Mouse (Mus musculus): ENCODE measurements around the gene Naif1. TPM values are rescaled to one million over a fixed set of nuclear protein-coding genes. Genes with fewer than 3 reads are reported as not detected.

Naif1 gene
- polyA plus RNA-seq, 1 experiment: 4.8 TPM

DNA sequence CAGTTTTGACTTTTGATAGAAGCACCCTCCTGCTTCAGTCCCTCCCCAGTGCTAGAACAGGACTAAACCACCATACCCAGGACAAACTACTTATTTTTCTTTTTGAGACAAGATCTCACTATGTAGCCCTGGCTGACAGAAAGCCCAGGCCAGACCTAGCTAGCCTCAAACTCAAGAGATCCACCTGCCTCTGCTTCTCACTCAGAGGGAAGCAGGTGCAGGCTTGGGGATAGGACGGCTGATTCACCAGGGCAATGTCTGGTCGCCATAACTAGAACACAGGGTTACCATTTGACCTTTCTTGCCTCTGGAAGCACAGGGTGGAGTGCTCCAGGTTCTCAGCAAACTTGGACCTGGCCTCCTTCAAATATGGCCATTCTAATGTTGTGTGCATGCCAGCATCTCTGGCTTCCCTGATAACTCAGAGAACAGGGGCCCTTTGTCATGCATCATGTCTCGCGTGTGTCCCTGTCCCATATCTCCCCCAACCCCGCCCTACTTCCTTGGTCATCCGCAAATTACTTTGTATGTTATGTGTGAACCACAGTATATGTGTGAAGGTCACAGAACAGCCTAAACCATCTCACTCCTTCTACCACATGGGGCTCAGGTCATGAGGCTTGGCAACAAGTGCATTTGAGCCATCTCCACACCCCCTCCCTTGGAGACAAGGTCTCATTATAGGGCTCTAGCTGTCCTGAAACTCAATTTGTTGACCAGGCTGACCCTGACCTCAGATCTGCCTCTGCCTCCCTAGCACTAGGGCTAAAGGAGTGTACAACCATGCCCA, 37.3 kb upstream of the Naif1 start:
- H3K27me3 ChIP-seq (replicated peaks; ENCODE audit: control insufficient read depth, insufficient read depth, low read length): no peaks in the 10 kb centered on the region
- DNase-seq: no peak
- 82% methylated on average over 6 of the region's 6 CpGs for WGBS
- no peak overlapping the region for H3K4me3 ChIP-seq (ENCODE audit: insufficient read depth, low read depth, low read length)
- TF ChIP-seq CTCF (conservative IDR thresholded peaks at IDR 0.05; ENCODE audit: insufficient read depth, insufficient read length, low read depth, low read length) (no peak), POLR2A (IDR thresholded peaks at IDR 0.05; ENCODE audit: low read depth, low read length) (no peak)
- H3K27ac ChIP-seq (ENCODE audit: insufficient read depth, low read depth, low read length): no peak overlapping the region; the same call in 1 of the 2 replicates
- H3K36me3 ChIP-seq (ENCODE audit: control insufficient read depth, insufficient read depth, low read length): peaks cover 8% of the 10 kb centered on the region
- H3K4me1 ChIP-seq (ENCODE audit: control insufficient read depth, insufficient read depth, low read length): peaks cover 18% of the 10 kb centered on the region

DNA sequence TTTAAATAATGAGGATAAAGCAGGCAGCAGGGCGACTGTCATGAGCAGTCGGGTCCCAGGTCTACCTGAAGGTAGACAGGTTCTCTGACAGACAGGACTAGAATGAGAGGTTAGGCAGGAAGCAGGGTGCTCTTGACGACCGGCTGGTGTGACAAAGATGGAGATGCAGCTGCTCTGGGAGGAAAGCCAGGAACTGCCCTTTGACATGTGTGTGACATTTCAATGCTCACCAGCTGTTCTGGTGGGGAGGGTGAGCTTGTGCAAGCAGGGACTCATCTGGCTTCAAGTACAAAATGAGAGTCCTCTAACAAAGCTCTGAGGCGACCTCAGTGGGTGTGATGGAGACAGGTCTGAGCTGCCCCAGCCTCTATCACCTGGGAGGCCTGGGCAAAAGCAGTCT, 36.3 kb upstream of the Naif1 start:
- Histone ChIP-seq H3K4me1 (ENCODE audit: control insufficient read depth, insufficient read depth, low read length) (peaks cover 23% of the 10 kb centered on the region), H3K36me3 (ENCODE audit: control insufficient read depth, insufficient read depth, low read length) (peaks cover 10% of the 10 kb centered on the region), H3K27me3 (replicated peaks; ENCODE audit: control insufficient read depth, insufficient read depth, low read length) (no peaks in the 10 kb centered on the region), H3K27ac (ENCODE audit: insufficient read depth, low read depth, low read length) (no peak overlapping the region), H3K4me3 (ENCODE audit: insufficient read depth, low read depth, low read length) (no peak overlapping the region)
- 54% methylated on average over 5 of the region's 5 CpGs for WGBS
- no peak for DNase-seq
- peak; percentile 22 for TF ChIP-seq POLR2A (IDR thresholded peaks at IDR 0.05; ENCODE audit: low read depth, low read length)
- no peak for TF ChIP-seq CTCF (conservative IDR thresholded peaks at IDR 0.05; ENCODE audit: insufficient read depth, insufficient read length, low read depth, low read length)

DNA sequence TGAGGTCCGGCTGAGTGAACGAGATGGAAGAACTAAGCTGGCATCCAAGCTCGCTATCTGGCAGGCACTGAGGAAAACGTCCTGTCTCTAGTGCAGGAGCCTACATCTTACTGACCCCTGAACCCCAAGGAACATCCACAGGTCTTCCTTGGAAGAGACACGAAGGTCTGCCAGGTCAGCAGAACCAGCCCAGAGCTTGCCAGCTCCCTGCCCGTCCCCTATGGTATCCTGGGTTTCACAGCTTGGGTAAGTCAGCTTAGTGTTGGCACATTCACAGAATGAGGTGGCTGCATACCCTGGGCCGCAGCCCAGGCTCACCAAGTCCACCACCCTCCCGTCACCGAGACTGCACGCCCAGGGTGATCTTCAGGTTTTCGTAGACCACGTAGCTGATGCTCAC, 34.5 kb upstream of the Naif1 start:
- Histone ChIP-seq H3K4me3 (ENCODE audit: insufficient read depth, low read depth, low read length) (no peak overlapping the region), H3K36me3 (ENCODE audit: control insufficient read depth, insufficient read depth, low read length) (peaks cover 10% of the 10 kb centered on the region), H3K4me1 (ENCODE audit: control insufficient read depth, insufficient read depth, low read length) (peaks cover 30% of the 10 kb centered on the region), H3K27me3 (replicated peaks; ENCODE audit: control insufficient read depth, insufficient read depth, low read length) (no peaks in the 10 kb centered on the region), H3K27ac (ENCODE audit: insufficient read depth, low read depth, low read length) (no peak overlapping the region)
- peak; percentile 73 for DNase-seq
- 66% methylated on average over 12 of the region's 12 CpGs for WGBS
- TF ChIP-seq POLR2A (IDR thresholded peaks at IDR 0.05; ENCODE audit: low read depth, low read length) (no peak), CTCF (conservative IDR thresholded peaks at IDR 0.05; ENCODE audit: insufficient read depth, insufficient read length, low read depth, low read length) (no peak)

DNA sequence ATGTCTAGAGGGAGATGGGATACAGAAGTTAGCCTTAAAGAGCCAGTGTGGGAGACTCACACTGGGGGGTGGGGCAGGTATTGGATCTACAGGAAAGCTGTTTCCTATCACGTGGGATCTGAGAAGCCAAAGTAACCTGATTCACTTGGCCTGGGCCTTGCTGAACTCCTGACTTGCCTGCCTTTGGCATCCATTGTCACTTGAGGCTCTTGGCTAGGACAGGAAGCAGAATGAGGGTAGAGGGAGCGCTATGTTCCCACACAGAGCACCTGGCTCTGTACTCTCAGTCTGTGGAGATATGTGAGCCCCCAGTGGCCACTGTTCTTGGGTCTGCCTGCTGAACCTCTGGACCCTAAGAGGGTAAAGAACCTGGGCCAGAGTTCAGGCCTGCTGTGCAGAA, 33.7 kb upstream of the Naif1 start:
- TF ChIP-seq POLR2A (IDR thresholded peaks at IDR 0.05; ENCODE audit: low read depth, low read length) (no peak), CTCF (conservative IDR thresholded peaks at IDR 0.05; ENCODE audit: insufficient read depth, insufficient read length, low read depth, low read length) (no peak)
- Histone ChIP-seq H3K4me1 (ENCODE audit: control insufficient read depth, insufficient read depth, low read length) (peaks cover 30% of the 10 kb centered on the region), H3K36me3 (ENCODE audit: control insufficient read depth, insufficient read depth, low read length) (peaks cover 10% of the 10 kb centered on the region), H3K27ac (ENCODE audit: insufficient read depth, low read depth, low read length) (no peak overlapping the region), H3K27me3 (replicated peaks; ENCODE audit: control insufficient read depth, insufficient read depth, low read length) (no peaks in the 10 kb centered on the region), H3K4me3 (ENCODE audit: insufficient read depth, low read depth, low read length) (no peak overlapping the region)
- 54% methylated on average over 2 of the region's 2 CpGs for WGBS
- DNase-seq: no peak

DNA sequence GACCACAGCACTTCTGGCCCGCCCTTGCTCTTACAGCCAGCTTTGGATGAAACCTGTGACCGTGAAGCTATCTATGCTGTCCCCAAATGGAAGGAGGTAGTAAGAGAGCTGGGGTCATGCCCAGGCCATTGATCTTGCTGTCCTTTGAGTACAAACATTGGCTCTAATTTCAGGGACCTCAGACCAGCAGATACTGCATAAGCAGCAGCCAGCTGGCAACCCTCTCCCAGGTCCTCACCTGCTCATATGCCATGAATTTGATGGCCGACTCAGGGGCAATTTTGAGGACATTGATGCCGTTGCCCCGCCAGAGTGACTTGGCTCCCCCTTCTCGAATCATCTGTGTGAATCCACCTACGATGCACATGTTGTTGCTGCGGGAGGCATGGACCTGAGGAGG, 32.8 kb upstream of the Naif1 start:
- 73% methylated on average over 8 of the region's 8 CpGs for WGBS
- DNase-seq: no peak
- no peak overlapping the region for H3K4me3 ChIP-seq (ENCODE audit: insufficient read depth, low read depth, low read length)

DNA sequence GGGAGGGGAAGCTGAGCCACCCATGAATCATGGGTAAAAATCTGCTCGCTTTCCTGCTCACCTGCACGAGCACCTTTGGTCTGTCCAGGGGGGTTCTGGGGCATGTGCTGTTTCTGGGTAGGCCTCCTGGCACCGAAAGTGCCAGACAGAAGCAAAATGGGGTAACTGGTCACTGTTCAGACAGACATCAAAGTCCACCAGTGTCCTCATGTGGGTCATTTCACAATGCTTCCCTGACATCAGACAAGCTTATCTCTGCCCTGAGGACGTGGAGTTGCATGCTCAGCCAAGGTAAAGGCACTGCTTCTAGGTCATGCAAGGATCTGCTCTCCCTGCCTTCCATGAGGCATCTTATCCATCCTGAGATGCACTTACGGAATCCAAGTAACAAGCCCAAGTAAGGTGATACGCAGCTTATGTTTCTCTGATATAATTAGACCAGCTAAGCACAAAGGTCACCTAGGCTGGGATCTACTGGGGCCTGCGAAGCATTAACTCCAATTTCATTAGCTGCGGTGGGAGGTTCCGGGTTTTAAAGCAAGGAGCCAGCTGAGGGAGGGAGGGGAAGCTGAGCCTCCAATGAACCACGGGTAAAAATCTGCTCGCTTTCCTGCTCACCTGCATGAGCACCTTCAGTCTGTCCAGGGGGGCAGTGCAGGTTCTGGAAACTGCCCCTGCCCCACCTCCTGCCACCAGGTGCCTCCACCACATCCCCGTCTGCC, 31.7 kb upstream of the Naif1 start:
- WGBS: 42% methylated on average over 12 of the region's 12 CpGs
- peak; percentile 84 for DNase-seq
- H3K27ac ChIP-seq (ENCODE audit: insufficient read depth, low read depth, low read length): peak overlapping the region; percentile 97
- H3K36me3 ChIP-seq (ENCODE audit: control insufficient read depth, insufficient read depth, low read length): peaks cover 10% of the 10 kb centered on the region
- peaks cover 36% of the 10 kb centered on the region for H3K4me1 ChIP-seq (ENCODE audit: control insufficient read depth, insufficient read depth, low read length)
- TF ChIP-seq POLR2A (IDR thresholded peaks at IDR 0.05; ENCODE audit: low read depth, low read length) (no peak), CTCF (conservative IDR thresholded peaks at IDR 0.05; ENCODE audit: insufficient read depth, insufficient read length, low read depth, low read length) (no peak)
- H3K4me3 ChIP-seq (ENCODE audit: insufficient read depth, low read depth, low read length): no peak overlapping the region
- H3K27me3 ChIP-seq (replicated peaks; ENCODE audit: control insufficient read depth, insufficient read depth, low read length): no peaks in the 10 kb centered on the region

More for the DNA sequence above, 32.8 kb upstream of the Naif1 start:
- Histone ChIP-seq H3K36me3 (ENCODE audit: control insufficient read depth, insufficient read depth, low read length) (peaks cover 10% of the 10 kb centered on the region), H3K4me1 (ENCODE audit: control insufficient read depth, insufficient read depth, low read length) (peaks cover 30% of the 10 kb centered on the region), H3K27me3 (replicated peaks; ENCODE audit: control insufficient read depth, insufficient read depth, low read length) (no peaks in the 10 kb centered on the region), H3K27ac (ENCODE audit: insufficient read depth, low read depth, low read length) (0 out of 2 replicates have a peak overlapping the region, but pooled peaks have one; percentile 97)
- TF ChIP-seq POLR2A (IDR thresholded peaks at IDR 0.05; ENCODE audit: low read depth, low read length): no peak
- TF ChIP-seq CTCF (conservative IDR thresholded peaks at IDR 0.05; ENCODE audit: insufficient read depth, insufficient read length, low read depth, low read length): no peak

DNA sequence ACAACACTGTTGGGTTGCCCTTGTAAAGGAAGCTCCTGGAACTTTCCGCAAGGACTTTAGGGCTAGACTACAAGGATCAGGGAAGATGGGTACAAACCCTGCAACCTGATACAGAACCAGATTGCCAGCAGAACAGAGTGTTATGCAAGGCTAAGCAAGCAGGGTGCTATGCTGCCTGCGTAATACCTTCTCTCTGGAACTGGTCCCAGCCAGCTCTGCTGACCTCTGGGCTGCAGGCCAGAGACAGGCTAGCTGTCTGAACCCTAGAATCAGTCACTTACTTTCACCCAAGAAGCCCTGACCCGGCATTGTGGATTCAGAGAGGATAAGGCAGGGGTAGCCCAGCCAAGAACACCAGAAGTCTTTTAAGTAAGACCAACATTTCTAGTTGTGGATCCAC, 30.9 kb upstream of the Naif1 start:
- Histone ChIP-seq H3K27me3 (replicated peaks; ENCODE audit: control insufficient read depth, insufficient read depth, low read length) (no peaks in the 10 kb centered on the region), H3K27ac (ENCODE audit: insufficient read depth, low read depth, low read length) (peak overlapping the region; percentile 97), H3K4me3 (ENCODE audit: insufficient read depth, low read depth, low read length) (no peak overlapping the region), H3K36me3 (ENCODE audit: control insufficient read depth, insufficient read depth, low read length) (peaks cover 10% of the 10 kb centered on the region), H3K4me1 (ENCODE audit: control insufficient read depth, insufficient read depth, low read length) (peaks cover 39% of the 10 kb centered on the region)
- WGBS: 40% methylated on average over 3 of the region's 3 CpGs
- TF ChIP-seq CTCF (conservative IDR thresholded peaks at IDR 0.05; ENCODE audit: insufficient read depth, insufficient read length, low read depth, low read length) (no peak), POLR2A (IDR thresholded peaks at IDR 0.05; ENCODE audit: low read depth, low read length) (no peak)
- DNase-seq: peak; percentile 97
